Mouse (Mus musculus) hematopoietic multipotent progenitor cell, adult 10-12 weeks (in vitro differentiated cells): ENCODE measurements around the gene Rhog. TPM values are rescaled to one million over a fixed set of nuclear protein-coding genes. Genes with fewer than 3 reads are reported as not detected.

Experiments
- polyA plus RNA-seq: library from polyadenylated mRNA; stranded (reverse); fragments of >175 nt; gene quantifications from 2 replicates; pipeline ENCODE4 v1.2.3, GENCODE M21; 2012; ENCODE audit warnings: low replicate concordance

The Rhog gene
- polyA plus RNA-seq: 184 and 319 TPM in 2 replicates

GRCm38 (mm10) chr7:102255954-102256353, at the start of gene Rhog:
Gene Rhog (minus strand): TSS chr7:102256054.

GRCm38 (mm10) chr7:102267601-102268394, 11.9 kb upstream of the Rhog start, which contains the start of gene Stim1:
Gene Stim1 (plus strand): TSS chr7:102267806.

GRCm38 (mm10) chr7:102209756-102210721, 45.8 kb downstream of the Rhog start, which contains the start of the genes Nup98 and Pgap2:
Gene Nup98 (minus strand): TSS chr7:102210176.
Gene Pgap2 (plus strand): TSS chr7:102210208.

Other genes starting within 250 kb of the Rhog start
- gene Il18bp, start 237.4 kb downstream of the Rhog start, polyA plus RNA-seq: 4.6 and 13.5 TPM in 2 replicates
- gene Rnf121, start 190.6 kb downstream of the Rhog start, polyA plus RNA-seq: 2.1 and 5.2 TPM in 2 replicates
- gene Xndc1, start 190.5 kb downstream of the Rhog start, polyA plus RNA-seq: 16.8 and 17.7 TPM in 2 replicates
- 0.36 and 1.0 TPM in 2 replicates for gene Xntrpc, start 190.3 kb downstream of the Rhog start, polyA plus RNA-seq
- 1.4 and 2.6 TPM in 2 replicates for gene Trpc2, start 172.9 kb downstream of the Rhog start, polyA plus RNA-seq
- not detected in 2 replicates for gene Art1, start 154.3 kb downstream of the Rhog start, polyA plus RNA-seq
- gene Art5, start 146.6 kb downstream of the Rhog start, polyA plus RNA-seq: 0.30 and 0.34 TPM in 2 replicates
- gene Chrna10, start 139.2 kb downstream of the Rhog start, polyA plus RNA-seq: 0.10 TPM in 1 of 2 replicates, not detected in the other
- 3.2 and 6.2 TPM in 2 replicates for gene Nup98, start 45.9 kb downstream of the Rhog start, polyA plus RNA-seq
- 18.8 and 20.8 TPM in 2 replicates for gene Pgap2, start 45.8 kb downstream of the Rhog start, polyA plus RNA-seq
- 56.1 and 72.6 TPM in 2 replicates for gene Stim1, start 11.8 kb upstream of the Rhog start, polyA plus RNA-seq
- 5.3 and 39.2 TPM in 2 replicates for gene Rrm1, start 185.6 kb upstream of the Rhog start, polyA plus RNA-seq
- not detected in 2 replicates for gene Olfr543, start 225.6 kb upstream of the Rhog start, polyA plus RNA-seq
- not detected in 2 replicates for gene Olfr544, start 232.3 kb upstream of the Rhog start, polyA plus RNA-seq
- not detected in 2 replicates for gene Olfr545, start 243.5 kb upstream of the Rhog start, polyA plus RNA-seq